Mouse (Mus musculus) liver, postnatal 0 days (tissue): Measurements from ENCODE around the gene Slc30a1.
A peak's percentile ranks its signal among the peaks of the same experiment; 100 is the strongest.

Experiments used
- CTCF ChIP-seq: sonication (generic); IDR thresholded peaks from 2 replicates; pipeline ENCODE4 v1.5.1; 2016; ENCODE audit warnings: antibody characterized with exemption, low read depth
- EP300 ChIP-seq: IDR thresholded peaks from 2 replicates; pipeline ENCODE4 v1.6.1; 2016; ENCODE audit warnings: antibody characterized with exemption, low read depth, mild to moderate bottlenecking

- TF ChIP-seq CTCF (peak; percentile 94), EP300 (no peak)
These were observed 854 bp downstream of the Slc30a1 start for GRCm38 (mm10) chr1:191907431-191907810.
